Mouse (Mus musculus): ENCODE results near the gene Gm6509. TPM values are rescaled to one million over a fixed set of nuclear protein-coding genes. Genes with fewer than 3 reads are reported as not detected.
"Not testable (repeated sequence)": the region's sequence is repeated elsewhere in the genome, so short reads cannot be mapped to it uniquely, and the experiment has no call there.

Gene Gm6509
- not detected in 2 replicates for total RNA-seq (2014; rRNA removed)
- not detected in 2 replicates for polyA plus RNA-seq (2015; fragmentation: Nextera tagmentation; extraction: Ambion mirVana)

GRCm38 (mm10) chr5:94623679-94624078 lies at the start of gene Gm6509:
Gene Gm6509 (plus strand): TSS chr5:94623979.
- not testable (repeated sequence) for H3K4me3 ChIP-seq (ENCODE audit: low read depth, low read length); H3K27ac ChIP-seq (ENCODE audit: low read depth, low read length); ATAC-seq (ENCODE audit: low FRiP score); H3K36me3 ChIP-seq (ENCODE audit: insufficient read depth, low read length); H3K9ac ChIP-seq (replicated peaks; ENCODE audit: low read length, poor library complexity, severe bottlenecking); H3K4me2 ChIP-seq (ENCODE audit: low read depth, low read length, poor library complexity, severe bottlenecking); H3K27me3 ChIP-seq (ENCODE audit: insufficient read depth, low read length); H3K4me1 ChIP-seq (ENCODE audit: insufficient read depth, low read length); H3K9me3 ChIP-seq (ENCODE audit: low read length); DNase-seq (ENCODE audit: low spot score)
- WGBS, result no CpG with 5 or more reads among the region's 2 CpGs

- not testable (repeated sequence) for H3K27me3 ChIP-seq (ENCODE audit: insufficient read depth, low read length); H3K27ac ChIP-seq (ENCODE audit: low read depth, low read length); DNase-seq (ENCODE audit: low spot score); H3K9ac ChIP-seq (replicated peaks; ENCODE audit: low read length, poor library complexity, severe bottlenecking); ATAC-seq (ENCODE audit: low FRiP score); H3K36me3 ChIP-seq (ENCODE audit: insufficient read depth, low read length); H3K9me3 ChIP-seq (ENCODE audit: low read length); H3K4me2 ChIP-seq (ENCODE audit: low read depth, low read length, poor library complexity, severe bottlenecking); H3K4me3 ChIP-seq (ENCODE audit: low read depth, low read length); H3K4me1 ChIP-seq (ENCODE audit: insufficient read depth, low read length)
- WGBS, result no CpG with 5 or more reads among the region's 1 CpGs
Measured at GRCm38 (mm10) chr5:94616242-94616641, 7.5 kb upstream of the Gm6509 start, which contains the start of gene Gm3147. Gene Gm3147 (minus strand): TSS chr5:94616342.

DNA sequence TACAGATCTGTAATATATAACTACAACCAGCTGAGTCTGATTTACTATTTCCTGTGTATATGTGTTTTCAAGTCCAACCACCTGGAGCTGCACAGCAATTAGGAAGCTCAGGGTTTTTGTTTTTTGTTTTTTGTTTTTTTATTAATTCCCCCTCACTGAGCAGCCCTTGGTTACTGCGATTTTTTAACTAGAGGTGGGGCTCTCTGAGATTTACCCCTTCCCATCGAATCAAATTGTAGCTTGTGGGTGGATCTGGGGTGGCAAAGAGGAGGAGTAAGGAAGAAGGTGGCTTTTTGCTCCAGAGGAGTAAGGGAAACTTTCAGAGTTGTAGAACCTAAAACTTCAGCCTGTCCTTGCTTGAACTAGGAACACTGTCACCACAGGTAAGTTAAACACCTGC lies 24.3 kb downstream of the Gm6509 start, which contains the start of gene Gm6205:
TSS of gene Gm6205 (plus strand) at position 301 of the 400 bp plus-strand sequence.
- H3K4me3 ChIP-seq (ENCODE audit: low read depth, low read length); H3K4me2 ChIP-seq (ENCODE audit: low read depth, low read length, poor library complexity, severe bottlenecking); H3K4me1 ChIP-seq (ENCODE audit: insufficient read depth, low read length); H3K36me3 ChIP-seq (ENCODE audit: insufficient read depth, low read length); H3K9ac ChIP-seq (replicated peaks; ENCODE audit: low read length, poor library complexity, severe bottlenecking); H3K27me3 ChIP-seq (ENCODE audit: insufficient read depth, low read length); H3K9me3 ChIP-seq (ENCODE audit: low read length); ATAC-seq (ENCODE audit: low FRiP score); H3K27ac ChIP-seq (ENCODE audit: low read depth, low read length); DNase-seq (ENCODE audit: low spot score): not testable (repeated sequence)
- no CpG with 5 or more reads among the region's 2 CpGs for WGBS

Other genes with a start within 250 kb of the Gm6509 start
- gene Gm7682, start 178.2 kb upstream of the Gm6509 start, total RNA-seq (2014; rRNA removed), result not detected in 2 replicates
- not detected in 2 replicates for gene Gm7682, start 178.2 kb upstream of the Gm6509 start, polyA plus RNA-seq (2015; fragmentation: Nextera tagmentation; extraction: Ambion mirVana)
- not detected in 2 replicates for gene Gm3139, start 97.7 kb upstream of the Gm6509 start, total RNA-seq (2014; rRNA removed)
- not detected in 2 replicates for gene Gm3139, start 97.7 kb upstream of the Gm6509 start, polyA plus RNA-seq (2015; fragmentation: Nextera tagmentation; extraction: Ambion mirVana)
- gene Gm3147, start 7.6 kb upstream of the Gm6509 start, total RNA-seq (2014; rRNA removed), result not detected in 2 replicates
- not detected in 2 replicates for gene Gm3147, start 7.6 kb upstream of the Gm6509 start, polyA plus RNA-seq (2015; fragmentation: Nextera tagmentation; extraction: Ambion mirVana)
- not detected in 2 replicates for gene Gm6205, start 24.4 kb downstream of the Gm6509 start, total RNA-seq (2014; rRNA removed)
- not detected in 2 replicates for gene Gm6205, start 24.4 kb downstream of the Gm6509 start, polyA plus RNA-seq (2015; fragmentation: Nextera tagmentation; extraction: Ambion mirVana)
- gene Gm3183, start 241.5 kb downstream of the Gm6509 start, total RNA-seq (2014; rRNA removed), result not detected in 2 replicates
- not detected in 2 replicates for gene Gm3183, start 241.5 kb downstream of the Gm6509 start, polyA plus RNA-seq (2015; fragmentation: Nextera tagmentation; extraction: Ambion mirVana)

Data from midbrain, postnatal 0 days (tissue).